Comparison of ENCODE assay signal across 38 mouse cellular contexts in the genomic region with DNA sequence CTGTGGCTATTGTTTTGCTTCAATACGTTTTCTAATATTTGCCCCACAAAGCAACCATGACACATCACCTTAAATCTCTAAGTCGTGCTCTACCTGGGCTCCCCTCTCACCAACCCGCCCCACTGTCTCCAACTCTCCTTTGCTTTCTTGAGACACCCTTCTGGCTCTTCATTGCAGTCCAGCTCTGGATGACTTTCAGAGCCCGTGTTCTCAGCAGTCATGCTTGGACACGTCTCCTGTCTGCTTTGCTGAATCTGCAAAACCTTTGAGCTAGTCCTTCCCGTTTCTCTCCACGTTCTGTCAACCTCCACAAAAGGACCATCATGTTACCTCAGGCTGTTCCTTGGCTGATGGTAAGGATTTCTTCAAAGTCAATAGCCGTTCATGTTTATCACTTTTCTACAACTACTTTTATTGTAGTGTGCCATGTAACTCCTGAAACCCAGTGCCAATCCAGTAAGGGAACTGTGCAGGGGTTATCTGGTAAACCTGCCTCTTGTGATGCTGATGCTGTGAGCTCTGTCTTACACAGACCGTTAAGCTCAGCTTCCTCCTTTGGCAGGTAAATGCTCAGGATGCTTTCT. TPM values are rescaled to one million over a fixed set of nuclear protein-coding genes. Genes with fewer than 3 reads are reported as not detected.
DNase-seq lines count a peak whose midpoint lies in the region; ATAC-seq and TF ChIP-seq lines count a peak whose summit lies in the region.
"Had no signal": no experiment of that assay in that cellular context is flagged by ENCODE, and none has a peak within 500 bp of the region (broad histone marks: within the 10 kb centered on the region; RNA-seq: fewer than 3 reads in every experiment).

No protein-coding gene starts in this region.

- no peak overlapping the region for H3K9ac ChIP-seq in midbrain, embryonic 16.5 days (ENCODE audit: low read depth, low read length)
- H3K9ac ChIP-seq: embryonic facial prominence, embryonic 13.5 days; forebrain, postnatal 0 days; heart, embryonic 12.5 days; heart, embryonic 15.5 days; hindbrain, embryonic 14.5 days had no signal

- no peak for ATAC-seq in midbrain, embryonic 16.5 days
- ATAC-seq: forebrain, embryonic 14.5 days; forebrain, postnatal 0 days; hindbrain, postnatal 0 days; Patski had no signal

- WGBS in spleen, adult 2 months = 55% methylated on average over 9 of the region's 9 CpGs
- WGBS in midbrain, embryonic 16.5 days = 84% methylated on average over 9 of the region's 9 CpGs

- H3K27me3 ChIP-seq in spleen, adult 2 months (ENCODE audit: control insufficient read depth, insufficient read depth, low read length) = no peaks in the 10 kb centered on the region
- no peaks in the 10 kb centered on the region for H3K27me3 ChIP-seq in splenic B cell, adult 2 months (ENCODE audit: control insufficient read depth, insufficient read depth, low read length, poor library complexity, severe bottlenecking)
- no peaks in the 10 kb centered on the region for H3K27me3 ChIP-seq in midbrain, embryonic 16.5 days (ENCODE audit: control insufficient read depth, insufficient read depth, low read depth, low read length)
- H3K27me3 ChIP-seq: embryonic facial prominence, embryonic 13.5 days; heart, embryonic 12.5 days; heart, embryonic 15.5 days had no signal

- DNase-seq in spleen, adult 2 months (ENCODE audit: low read depth in 1 of 2, low spot score in 2 of 2) = no peak
- DNase-seq in spleen, postnatal 10 days (ENCODE audit: low spot score in 2 of 2) = no peak
- peak; percentile 43 to 52 for DNase-seq in B cell, adult 2 months
- DNase-seq in splenic B cell, adult 2 months (ENCODE audit: low read depth, low spot score) = peak; percentile 56
- DNase-seq in left cerebral cortex, adult 2 months (ENCODE audit: extremely low spot score in 1 of 2, low spot score in 2 of 2) = no peak
- DNase-seq: adrenal gland, postnatal 10 days; adrenal gland, postnatal 36 days; cerebellum, adult 11-12 months; cerebellum, adult 8-10 months; cerebellum, postnatal 10 days; cerebellum, postnatal 36 days; embryo, embryonic 11 days; forebrain, postnatal 0 days; gastrocnemius, adult 2 months; gastrocnemius, postnatal 14 days; heart, adult 18-20 months; heart, postnatal 10 days; heart, postnatal 36 days had no signal

- intact Hi-C loops in left cerebral cortex, adult 2 months (cut with DNase I) = no loop called here

- H3K4me2 ChIP-seq in midbrain, embryonic 16.5 days (ENCODE audit: low read length) = no peak overlapping the region
- H3K4me2 ChIP-seq: embryonic facial prominence, embryonic 13.5 days; heart, embryonic 12.5 days; heart, embryonic 15.5 days; hindbrain, embryonic 14.5 days had no signal

- TF ChIP-seq POLR2A in spleen, adult 2 months (IDR thresholded peaks at IDR 0.05; ENCODE audit: low read depth, low read length) = no peak
- no peak for TF ChIP-seq POLR2A in bone marrow macrophage, adult 2 months (IDR thresholded peaks at IDR 0.05; ENCODE audit: borderline replicate concordance, low read depth, low read length)

- H3K27ac ChIP-seq in spleen, adult 2 months (ENCODE audit: insufficient read depth, low read length) = peak overlapping the region; percentile 94
- peak overlapping the region; percentile 85 for H3K27ac ChIP-seq in bone marrow macrophage, adult 2 months (ENCODE audit: insufficient read depth, low read depth, low read length)
- no peak overlapping the region for H3K27ac ChIP-seq in left cerebral cortex, adult 2 months
- no peak overlapping the region for H3K27ac ChIP-seq in midbrain, embryonic 16.5 days (ENCODE audit: low read length)
- H3K27ac ChIP-seq: embryonic facial prominence, embryonic 10.5 days; embryonic facial prominence, embryonic 13.5 days; forebrain, embryonic 10.5 days; gastrocnemius, adult 2 months; heart, embryonic 15.5 days; hindbrain, embryonic 14.5 days; hindbrain, postnatal 0 days had no signal

- peaks cover 3% of the 10 kb centered on the region; the same call in 1 of the 2 replicates for H3K36me3 ChIP-seq in spleen, adult 2 months (ENCODE audit: control insufficient read depth, insufficient read depth, low read length)
- no peaks in the 10 kb centered on the region for H3K36me3 ChIP-seq in splenic B cell, adult 2 months (ENCODE audit: control insufficient read depth, insufficient read depth, low read length, poor library complexity, severe bottlenecking)
- no peaks in the 10 kb centered on the region for H3K36me3 ChIP-seq in midbrain, embryonic 16.5 days (ENCODE audit: control insufficient read depth, insufficient read depth, low read length)
- H3K36me3 ChIP-seq: embryonic facial prominence, embryonic 10.5 days; embryonic facial prominence, embryonic 13.5 days; forebrain, embryonic 10.5 days; G1E; heart, embryonic 12.5 days; heart, embryonic 15.5 days had no signal

- peaks cover 16% of the 10 kb centered on the region; the same call in 1 of the 2 replicates for H3K4me1 ChIP-seq in spleen, adult 2 months (ENCODE audit: control insufficient read depth, insufficient read depth, insufficient read length)
- peaks cover 47% of the 10 kb centered on the region for H3K4me1 ChIP-seq in bone marrow macrophage, adult 2 months (ENCODE audit: control insufficient read depth, insufficient read depth, low read length)
- no peaks in the 10 kb centered on the region for H3K4me1 ChIP-seq in midbrain, embryonic 16.5 days (ENCODE audit: control insufficient read depth, insufficient read depth, low read length)
- H3K4me1 ChIP-seq: embryonic facial prominence, embryonic 10.5 days; embryonic facial prominence, embryonic 13.5 days; forebrain, embryonic 10.5 days; heart, embryonic 12.5 days; heart, embryonic 15.5 days had no signal

- no peaks in the 10 kb centered on the region for H3K9me3 ChIP-seq in midbrain, embryonic 16.5 days (replicated peaks; ENCODE audit: control insufficient read depth, low read length, poor library complexity, severe bottlenecking)
- H3K9me3 ChIP-seq: embryonic facial prominence, embryonic 10.5 days; embryonic facial prominence, embryonic 13.5 days; forebrain, embryonic 10.5 days; G1E; heart, embryonic 12.5 days; heart, embryonic 15.5 days had no signal

- TF ChIP-seq CTCF in spleen, adult 2 months (IDR thresholded peaks at IDR 0.05; ENCODE audit: extremely low read depth, insufficient read depth, insufficient read length, insufficient replicate concordance) = no peak
- no peak for TF ChIP-seq CTCF in bone marrow macrophage, adult 2 months (IDR thresholded peaks at IDR 0.05; ENCODE audit: low read depth, low read length)
- TF ChIP-seq CTCF in left cerebral cortex, adult 2 months (IDR thresholded peaks at IDR 0.05) = no peak

- H3K4me3 ChIP-seq in spleen, adult 2 months (ENCODE audit: extremely low read depth, insufficient read depth, insufficient read length) = peak overlapping the region; percentile 71
- no peak overlapping the region for H3K4me3 ChIP-seq in bone marrow macrophage, adult 2 months (ENCODE audit: insufficient read depth, low read length)
- no peak overlapping the region for H3K4me3 ChIP-seq in left cerebral cortex, adult 2 months
- H3K4me3 ChIP-seq in midbrain, embryonic 16.5 days (ENCODE audit: low read depth, low read length) = no peak overlapping the region
- H3K4me3 ChIP-seq: embryonic facial prominence, embryonic 10.5 days; embryonic facial prominence, embryonic 13.5 days; erythroblast, embryonic 14.5 days; forebrain, embryonic 10.5 days; gastrocnemius, adult 2 months; heart, embryonic 12.5 days; heart, embryonic 15.5 days had no signal

RNA-seq across cellular contexts. Expression of a gene that starts 1.3 kb away (rescaled TPM):
- 28.9 and 38.4 TPM in 2 replicates for polyA plus RNA-seq in spleen, adult 2 months (2012; rRNA removed)
- polyA plus RNA-seq in bone marrow macrophage, adult 2 months (2012; ENCODE audit: insufficient read depth, insufficient read length, missing spikeins) = not detected in 2 replicates
- total RNA-seq in left cerebral cortex, adult 2 months (2021) = not detected
- not detected in 2 replicates for polyA plus RNA-seq in midbrain, embryonic 16.5 days (2015; fragmentation: Nextera tagmentation; extraction: Ambion mirVana)
- total RNA-seq: gastrocnemius, adult 2 months; hindbrain, postnatal 0 days had no signal
- polyA plus RNA-seq: brain, embryonic 14.5 days; embryonic facial prominence, embryonic 10.5 days; embryonic facial prominence, embryonic 13.5 days; erythroblast, embryonic 14.5 days; forebrain, embryonic 10.5 days; forebrain, embryonic 14.5 days; G1E; heart, embryonic 12.5 days; heart, embryonic 15.5 days; hindbrain, embryonic 11.5 days; hindbrain, embryonic 14.5 days; hindbrain, postnatal 0 days; intestine, embryonic 14.5 days; Patski had no signal

RNA-seq across cellular contexts. Expression of a gene that starts 19.0 kb away (rescaled TPM):
- not detected in 2 replicates for polyA plus RNA-seq in spleen, adult 2 months (2012; rRNA removed)
- polyA plus RNA-seq in bone marrow macrophage, adult 2 months (2012; ENCODE audit: insufficient read depth, insufficient read length, missing spikeins) = not detected in 2 replicates
- total RNA-seq in left cerebral cortex, adult 2 months (2021) = not detected
- not detected in 2 replicates for polyA plus RNA-seq in midbrain, embryonic 16.5 days (2015; fragmentation: Nextera tagmentation; extraction: Ambion mirVana)
- total RNA-seq: adrenal gland, adult 18-20 months; adrenal gland, postnatal 10 days; adrenal gland, postnatal 36 days; forebrain, postnatal 0 days; gastrocnemius, adult 2 months; gastrocnemius, postnatal 14 days; gastrocnemius, postnatal 4 days; heart, adult 18-20 months; heart, postnatal 10 days; heart, postnatal 36 days; hindbrain, postnatal 0 days had no signal
- polyA plus RNA-seq: brain, embryonic 14.5 days; cortical plate, adult 2 months; embryonic facial prominence, embryonic 10.5 days; embryonic facial prominence, embryonic 13.5 days; erythroblast, embryonic 14.5 days; forebrain, embryonic 10.5 days; forebrain, embryonic 14.5 days; forebrain, postnatal 0 days; frontal cortex, adult 2 months; G1E; heart, embryonic 12.5 days; heart, embryonic 15.5 days; hindbrain, embryonic 11.5 days; hindbrain, embryonic 14.5 days; hindbrain, postnatal 0 days; intestine, embryonic 14.5 days; Patski had no signal

RNA-seq across cellular contexts. Expression of a gene that starts 32.4 kb away (rescaled TPM):
- polyA plus RNA-seq in spleen, adult 2 months (2012; rRNA removed) = not detected in 2 replicates
- not detected in 2 replicates for polyA plus RNA-seq in bone marrow macrophage, adult 2 months (2012; ENCODE audit: insufficient read depth, insufficient read length, missing spikeins)
- total RNA-seq in left cerebral cortex, adult 2 months (2021) = not detected
- polyA plus RNA-seq in midbrain, embryonic 16.5 days (2015; fragmentation: Nextera tagmentation; extraction: Ambion mirVana) = not detected in 2 replicates
- total RNA-seq: adrenal gland, adult 18-20 months; adrenal gland, postnatal 10 days; adrenal gland, postnatal 36 days; forebrain, postnatal 0 days; gastrocnemius, adult 2 months; gastrocnemius, postnatal 14 days; gastrocnemius, postnatal 4 days; heart, adult 18-20 months; heart, postnatal 10 days; heart, postnatal 36 days; hindbrain, postnatal 0 days had no signal
- polyA plus RNA-seq: brain, embryonic 14.5 days; cortical plate, adult 2 months; embryonic facial prominence, embryonic 10.5 days; embryonic facial prominence, embryonic 13.5 days; erythroblast, embryonic 14.5 days; forebrain, embryonic 10.5 days; forebrain, embryonic 14.5 days; forebrain, postnatal 0 days; frontal cortex, adult 2 months; G1E; heart, embryonic 12.5 days; heart, embryonic 15.5 days; hindbrain, embryonic 11.5 days; hindbrain, embryonic 14.5 days; hindbrain, postnatal 0 days; Patski had no signal

RNA-seq across cellular contexts. Expression of a gene that starts 49.6 kb away (rescaled TPM):
- polyA plus RNA-seq in spleen, adult 2 months (2012; rRNA removed) = 0.15 and 0.48 TPM in 2 replicates
- polyA plus RNA-seq in bone marrow macrophage, adult 2 months (2012; ENCODE audit: insufficient read depth, insufficient read length, missing spikeins) = 136 and 161 TPM in 2 replicates
- total RNA-seq in left cerebral cortex, adult 2 months (2021) = not detected
- polyA plus RNA-seq in midbrain, embryonic 16.5 days (2015; fragmentation: Nextera tagmentation; extraction: Ambion mirVana) = not detected in 2 replicates
- total RNA-seq: adrenal gland, postnatal 10 days; forebrain, postnatal 0 days; gastrocnemius, adult 2 months; hindbrain, postnatal 0 days had no signal
- polyA plus RNA-seq: embryonic facial prominence, embryonic 10.5 days; embryonic facial prominence, embryonic 13.5 days; erythroblast, embryonic 14.5 days; forebrain, embryonic 10.5 days; forebrain, embryonic 14.5 days; G1E; heart, embryonic 12.5 days; hindbrain, postnatal 0 days had no signal

Comparison
In these comparisons a context has a peak if more than half of its experiments do, and no peak if none do; other contexts are left out.
1. DNase-seq: peak in B cell, adult 2 months (2 of 2) and splenic B cell, adult 2 months (single experiment); none in spleen, adult 2 months (0 of 2), spleen, postnatal 10 days (0 of 2) and left cerebral cortex, adult 2 months (0 of 2).
2. H3K27ac ChIP-seq: peak in spleen, adult 2 months (single experiment) and bone marrow macrophage, adult 2 months (single experiment); none in left cerebral cortex, adult 2 months (single experiment) and midbrain, embryonic 16.5 days (single experiment).
3. RNA of a gene that starts 1.3 kb away (polyA plus RNA-seq): 28.9 to 38.4 TPM in spleen, adult 2 months; not detected in bone marrow macrophage, adult 2 months and not detected in midbrain, embryonic 16.5 days; every median in the first group is over 10 times any median in the second.